Mouse (Mus musculus) lung, postnatal 14 days (tissue): ENCODE data around the gene Pmepa1.

Experiments
- DNase-seq: peaks from one replicate; pipeline ENCODE4 v3.0.0; 2021

Gene Pmepa1

DNA sequence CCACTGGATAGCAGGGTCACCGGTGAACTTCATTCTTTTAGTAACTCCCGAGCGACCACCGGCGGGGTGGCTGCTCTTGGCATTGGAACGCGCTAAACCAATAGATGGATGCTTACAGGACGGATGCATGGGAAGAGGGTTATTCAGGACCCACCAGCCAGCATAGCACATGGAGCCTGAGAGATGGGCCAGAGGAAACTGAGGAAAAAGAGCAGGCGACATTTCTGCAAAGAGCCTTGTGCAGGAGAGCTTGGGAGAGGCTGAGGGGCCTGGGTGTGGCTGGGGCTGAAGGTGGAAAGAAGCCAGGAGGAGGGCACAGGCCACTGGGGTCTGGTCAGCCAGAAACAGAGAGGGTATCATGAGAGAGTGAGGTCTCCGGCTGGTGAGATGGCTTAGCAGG is 93.0 kb downstream of the Pmepa1 start:
- DNase-seq: no peak

DNA sequence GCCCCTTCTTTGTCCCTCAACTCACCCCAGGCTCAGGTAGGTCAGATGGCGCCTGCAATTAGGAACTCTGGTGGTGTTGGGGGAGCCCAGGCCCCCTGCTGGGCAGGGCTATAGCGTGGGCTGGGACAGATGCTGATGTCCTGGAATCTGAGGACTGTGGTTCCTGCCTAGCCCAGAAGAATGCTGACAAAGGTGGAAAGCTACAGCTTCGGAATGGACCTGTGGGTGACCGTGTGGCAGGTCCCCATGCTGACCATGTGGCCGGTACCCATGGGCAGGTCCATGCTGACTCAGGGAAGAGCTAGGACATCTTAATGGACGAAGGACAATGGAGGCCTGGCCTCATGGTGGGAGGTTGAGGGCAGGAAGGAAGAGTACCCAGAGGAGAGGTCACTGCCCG is 93.5 kb downstream of the Pmepa1 start:
- no peak for DNase-seq

DNA sequence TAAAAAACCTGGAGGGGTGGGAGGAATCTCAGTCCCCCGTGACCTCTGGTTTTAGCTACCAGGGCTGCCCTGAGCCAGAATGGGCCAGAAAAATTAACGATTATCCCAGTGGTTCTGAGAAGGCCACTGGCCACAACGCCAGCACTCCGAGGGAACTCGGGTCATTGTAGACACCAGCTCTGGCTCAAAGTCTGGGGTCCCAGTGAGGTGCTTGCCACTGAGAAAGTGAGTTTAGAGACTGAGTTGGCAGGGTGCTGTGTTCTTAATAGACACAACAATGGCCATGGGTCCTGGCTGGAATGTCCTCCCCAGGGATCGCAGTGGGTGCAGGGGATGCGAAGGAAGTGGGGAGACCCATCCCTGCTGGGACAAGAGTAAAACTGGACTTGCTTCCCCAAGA is 94.4 kb downstream of the Pmepa1 start:
- DNase-seq: no peak

DNA sequence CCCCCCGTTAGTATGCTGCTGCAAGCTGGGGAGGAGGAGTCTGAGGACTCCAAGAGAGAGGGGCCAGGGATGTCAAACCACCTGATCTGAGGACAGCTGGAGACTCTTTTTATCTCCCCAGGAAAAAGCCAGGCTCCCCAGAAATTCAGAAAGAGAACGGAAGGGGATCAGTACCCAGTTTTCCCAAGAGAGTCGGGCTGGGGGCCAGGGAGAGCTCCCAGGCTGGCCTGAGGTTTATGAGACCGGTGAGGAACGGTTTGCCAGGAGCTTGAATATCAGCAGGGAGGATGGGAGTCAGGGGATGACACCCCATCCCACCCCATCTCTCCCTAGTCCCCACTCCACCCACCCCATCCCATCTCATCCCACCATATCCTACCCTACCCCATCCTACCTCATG is 94.8 kb downstream of the Pmepa1 start:
- DNase-seq: no peak

DNA sequence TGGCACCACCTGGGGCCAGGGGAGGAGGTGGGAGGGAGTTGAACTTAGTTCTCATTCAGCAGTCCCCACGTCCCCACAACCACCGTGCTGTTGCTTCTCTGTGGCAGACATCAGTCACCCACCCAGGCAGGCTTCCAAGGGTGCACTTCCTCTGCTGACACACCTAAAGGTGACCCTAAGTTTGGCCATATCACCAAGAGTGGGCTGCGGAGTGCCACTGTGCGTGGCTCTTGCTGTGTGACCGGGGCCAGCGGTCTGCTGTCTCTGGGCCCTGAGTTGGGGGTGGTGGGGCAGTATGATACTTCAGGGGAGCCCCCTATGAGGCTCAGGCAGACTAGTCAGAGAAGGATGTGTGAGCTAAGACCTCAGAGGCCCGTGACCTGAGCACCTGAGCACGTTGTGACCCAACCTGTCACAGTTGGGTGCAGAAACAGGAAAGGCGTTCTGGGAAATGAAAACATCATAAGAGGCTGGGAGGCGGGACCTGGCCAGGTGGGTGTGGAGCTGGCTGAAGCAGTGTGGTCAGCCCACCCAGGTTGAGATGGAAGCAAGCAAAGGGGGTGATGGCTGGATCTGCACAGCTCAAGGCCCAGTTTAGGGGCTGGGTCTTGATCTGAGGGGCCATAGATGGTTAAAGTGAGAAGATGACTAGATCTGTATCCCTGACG is 95.5 kb downstream of the Pmepa1 start:
- no peak for DNase-seq

DNA sequence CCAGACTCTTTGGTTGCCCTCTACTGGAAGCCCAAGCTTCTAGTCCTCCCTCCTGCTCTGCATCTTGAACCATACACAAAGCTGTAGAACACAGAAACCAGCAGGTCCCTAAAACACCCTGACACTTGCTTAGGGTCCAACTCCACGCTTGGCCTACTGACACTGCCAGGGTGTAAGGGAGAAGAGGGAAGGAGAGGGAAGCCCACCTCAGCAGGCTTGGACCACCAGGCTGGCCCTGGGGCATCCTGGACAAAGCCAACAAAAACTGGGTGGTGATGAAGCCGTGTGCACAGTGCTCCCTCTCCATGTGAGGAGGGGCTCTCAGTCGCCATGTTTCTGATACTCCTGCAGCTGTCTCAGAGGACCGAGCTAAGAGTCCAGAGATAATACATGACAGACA is 96.3 kb downstream of the Pmepa1 start:
- DNase-seq: no peak

DNA sequence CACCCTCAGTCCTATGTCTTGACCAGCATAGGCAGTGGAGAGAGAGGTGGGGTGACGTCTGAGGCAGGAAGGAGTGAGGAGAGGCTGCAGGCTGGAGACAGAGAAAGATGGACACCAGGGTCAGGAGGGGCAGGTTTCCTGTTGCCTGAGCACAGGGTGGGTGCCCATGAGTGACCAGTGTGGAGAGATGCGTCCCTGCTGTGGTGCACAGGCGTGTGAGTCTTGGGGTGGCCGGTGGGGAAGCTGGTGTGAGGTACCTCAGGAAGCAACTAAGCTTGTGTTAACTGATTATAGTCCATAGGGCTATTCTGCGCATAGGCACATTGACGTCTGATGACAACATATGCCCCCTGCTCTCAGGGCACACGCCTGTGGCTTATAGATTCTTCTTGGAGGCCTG is 97.3 kb downstream of the Pmepa1 start:
- no peak for DNase-seq

DNA sequence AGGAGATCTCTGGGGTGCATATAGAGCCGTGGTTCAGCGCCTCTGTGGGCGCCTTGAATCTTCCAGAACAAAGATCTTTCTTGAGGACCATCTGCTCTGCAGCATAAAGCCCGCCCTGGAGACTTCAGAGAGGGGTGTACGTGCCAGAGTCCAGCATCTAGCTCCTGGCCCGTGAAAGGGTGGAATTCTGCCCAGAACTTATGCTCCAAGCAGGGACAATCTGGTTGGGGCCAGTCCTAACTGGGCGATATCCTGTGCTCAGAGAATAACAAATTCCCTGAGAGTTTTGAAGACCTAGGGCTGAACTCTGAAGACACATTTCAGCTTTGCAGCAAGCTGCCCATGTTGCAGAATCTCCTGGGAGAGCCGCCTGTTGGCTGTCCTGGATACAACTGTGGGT is 98.4 kb downstream of the Pmepa1 start:
- DNase-seq: no peak

DNA sequence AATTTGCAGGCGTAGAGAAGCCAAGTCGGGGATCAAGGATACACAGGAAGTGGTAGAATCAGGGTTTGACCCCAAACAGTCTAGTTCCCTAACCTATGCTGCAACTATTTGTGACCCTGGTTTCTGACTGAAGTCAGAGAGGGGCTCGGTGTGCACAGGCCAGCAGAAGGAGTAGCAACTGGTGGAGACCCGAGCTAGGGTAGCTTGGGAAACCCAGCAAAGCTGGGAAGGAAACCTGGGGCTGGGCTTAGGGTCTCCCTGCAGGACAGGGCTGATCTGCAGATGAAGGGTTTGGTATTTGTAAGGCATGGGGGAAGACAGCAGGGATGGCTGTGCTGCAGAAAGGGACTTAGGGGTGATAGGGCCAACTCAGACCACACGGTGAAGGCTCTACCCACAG is 98.9 kb downstream of the Pmepa1 start:
- DNase-seq: no peak

DNA sequence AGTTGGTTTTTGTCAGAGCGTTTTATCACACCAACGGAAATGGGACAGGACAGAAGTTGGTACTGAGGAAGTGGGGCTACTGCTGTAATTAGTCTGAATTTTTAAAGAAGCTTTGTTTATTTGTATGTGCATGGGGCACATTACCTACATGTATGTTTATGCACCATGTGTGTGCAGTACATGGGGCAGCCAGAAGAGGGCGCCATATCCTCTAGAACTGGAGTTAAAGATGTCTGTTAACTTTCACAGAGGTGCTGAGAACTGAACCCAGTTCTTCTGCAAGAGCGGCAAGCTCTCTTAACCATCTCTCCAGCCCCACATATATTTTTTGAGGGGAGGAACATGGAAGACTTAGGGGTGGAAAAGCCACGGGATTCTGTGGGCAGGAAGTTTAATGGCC is 100.6 kb downstream of the Pmepa1 start:
- DNase-seq: no peak

DNA sequence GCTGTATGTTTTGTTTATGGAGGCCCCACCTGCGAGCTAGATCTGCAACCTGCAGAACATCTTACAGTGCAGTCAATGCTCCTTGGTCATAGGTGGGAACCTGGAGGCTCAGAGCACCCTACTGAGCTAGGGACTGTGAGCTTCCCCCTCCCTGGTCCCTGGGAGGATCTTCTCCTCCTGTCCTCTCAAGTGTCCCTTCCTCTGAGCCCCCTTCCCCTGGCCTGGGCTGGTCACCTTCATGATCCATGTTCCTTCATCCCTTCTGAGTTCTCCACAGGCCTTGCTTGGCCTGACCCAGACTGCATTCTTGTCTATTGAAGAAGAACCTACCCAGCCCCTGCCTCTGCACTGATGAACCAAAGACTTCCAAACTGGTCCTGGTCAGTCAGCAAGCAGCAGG is 101.8 kb downstream of the Pmepa1 start:
- no peak for DNase-seq
